Mouse (Mus musculus) spleen, postnatal 36 days (tissue): Measurements from ENCODE around the gene Atp2b1.

Source experiments
- DNase-seq, 2 experiments: peaks; one replicate each; pipeline ENCODE4 v3.0.0; 2022; ENCODE audit warnings: low spot score in 2 of 2, mixed read lengths in 1 of 2

The Atp2b1 gene

GRCm38 (mm10) chr10:98913961-98914809, at the start of gene Atp2b1:
Gene Atp2b1 (plus strand): TSS chr10:98914406.
- DNase-seq, result peak; percentile 94 to 95

DNA sequence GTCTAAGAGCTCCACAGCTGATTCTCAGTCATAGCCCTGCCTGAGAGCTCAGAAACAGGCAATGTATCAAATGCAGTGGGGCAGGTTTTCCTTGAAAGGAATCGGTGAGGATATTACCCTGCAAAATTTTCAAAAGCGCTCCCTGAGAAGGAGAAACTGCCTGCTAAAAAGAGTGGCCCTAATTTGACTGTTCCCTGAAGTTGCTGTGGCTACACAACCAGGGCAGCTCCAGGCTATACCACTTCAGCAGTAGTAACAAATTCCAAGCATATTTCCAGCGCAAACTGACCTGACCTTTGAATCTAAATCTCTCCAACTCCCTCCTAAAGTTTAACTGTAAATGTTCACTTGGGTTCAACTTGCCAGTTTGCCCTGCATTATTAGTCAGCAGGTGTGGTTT, 49.4 kb upstream of the Atp2b1 start:
- DNase-seq, result no peak

DNA sequence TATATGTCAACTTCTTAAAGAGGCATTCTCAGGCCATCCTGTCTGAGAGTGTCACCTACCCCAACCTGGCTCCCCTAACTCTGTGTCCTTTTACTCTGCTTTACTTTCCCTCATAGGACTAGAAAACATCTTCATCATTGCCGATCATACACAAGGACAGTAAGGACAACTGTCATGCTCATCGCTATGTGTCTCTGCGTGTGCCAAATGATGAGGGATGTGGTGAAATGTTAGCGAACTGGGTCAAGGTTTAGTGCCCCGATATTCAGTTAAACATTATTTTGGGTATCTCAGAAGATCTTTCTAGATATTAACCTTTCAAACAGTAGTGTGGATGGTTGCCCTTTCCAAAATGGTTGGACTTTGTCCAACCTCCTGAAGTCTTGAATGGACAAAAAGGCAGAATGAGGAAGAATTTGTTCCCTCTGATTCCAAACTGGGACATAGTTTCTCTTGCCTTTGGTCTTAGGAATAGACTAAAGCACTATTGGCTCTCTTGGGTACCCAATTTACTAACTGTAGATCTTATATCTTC, 47.3 kb upstream of the Atp2b1 start:
- no peak for DNase-seq

- no peak for DNase-seq
Observed at GRCm38 (mm10) chr10:98868351-98868908, 45.8 kb upstream of the Atp2b1 start.

- DNase-seq, result peak; percentile 42 to 44
Observed at GRCm38 (mm10) chr10:98877855-98878254, 36.4 kb upstream of the Atp2b1 start.

DNA sequence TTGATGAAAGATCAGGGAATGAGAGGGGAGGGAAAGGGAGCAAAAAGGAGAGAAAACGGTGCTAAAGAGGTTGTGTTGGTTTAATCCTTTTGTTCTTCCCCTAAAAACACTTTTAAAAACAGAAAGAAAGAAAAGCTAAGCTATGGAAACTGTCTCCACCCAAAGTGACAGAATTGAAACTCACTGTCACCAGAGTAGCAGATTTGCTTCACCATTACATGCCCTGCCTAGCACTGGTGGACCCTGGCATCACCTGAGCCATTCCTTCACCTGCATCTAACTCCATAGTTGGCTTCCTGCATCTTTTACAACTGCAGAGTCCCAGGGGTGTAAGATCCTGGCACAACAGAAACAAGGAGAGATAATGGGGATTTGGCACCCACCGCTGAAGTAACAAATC, 35.6 kb upstream of the Atp2b1 start:
- DNase-seq, result no peak

- DNase-seq, result peak in 1 of 2 experiments; percentile 18
Observed at GRCm38 (mm10) chr10:98880057-98880456, 34.1 kb upstream of the Atp2b1 start.

DNA sequence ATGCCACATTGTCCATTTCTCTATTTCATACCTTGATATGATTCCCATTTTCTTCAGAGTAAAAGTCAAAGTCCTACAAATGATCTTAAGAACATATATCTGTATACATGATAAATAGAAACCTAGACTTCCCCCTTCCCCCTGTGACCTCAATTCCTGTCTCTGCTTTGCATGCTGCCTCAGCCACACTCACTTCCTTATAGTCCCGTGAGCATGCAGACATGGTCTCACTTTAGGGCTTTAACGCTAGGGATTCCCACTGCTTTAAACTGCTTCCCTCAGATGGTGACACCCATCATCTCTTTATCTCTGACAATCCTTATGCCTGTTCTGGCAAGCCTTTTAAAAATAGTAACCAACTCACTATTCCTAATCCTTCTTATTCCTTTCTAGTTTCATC, 33.5 kb upstream of the Atp2b1 start:
- DNase-seq, result peak; percentile 69 to 71

DNA sequence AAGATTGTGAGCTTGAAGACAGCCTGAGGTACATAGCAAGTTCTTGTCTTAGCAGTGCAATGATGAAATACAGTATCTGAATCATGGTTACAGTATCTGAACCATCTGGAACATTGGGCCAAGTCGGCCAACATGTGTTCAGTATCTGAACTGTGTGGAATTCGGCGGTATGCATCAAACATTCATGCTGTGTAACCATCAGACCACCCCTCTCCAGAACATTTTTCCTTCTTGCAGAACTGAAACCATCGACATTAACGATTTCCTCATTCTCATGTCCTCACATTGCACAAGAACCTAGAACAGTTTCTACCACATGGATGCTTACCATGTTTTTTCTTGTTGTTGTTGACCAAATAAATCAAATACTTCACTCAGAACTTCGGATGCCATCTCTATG, 32.7 kb upstream of the Atp2b1 start:
- no peak for DNase-seq

- DNase-seq, result no peak
Observed at GRCm38 (mm10) chr10:98882587-98882986, 31.6 kb upstream of the Atp2b1 start.

GRCm38 (mm10) chr10:98884445-98884844, 29.8 kb upstream of the Atp2b1 start:
- no peak for DNase-seq

DNA sequence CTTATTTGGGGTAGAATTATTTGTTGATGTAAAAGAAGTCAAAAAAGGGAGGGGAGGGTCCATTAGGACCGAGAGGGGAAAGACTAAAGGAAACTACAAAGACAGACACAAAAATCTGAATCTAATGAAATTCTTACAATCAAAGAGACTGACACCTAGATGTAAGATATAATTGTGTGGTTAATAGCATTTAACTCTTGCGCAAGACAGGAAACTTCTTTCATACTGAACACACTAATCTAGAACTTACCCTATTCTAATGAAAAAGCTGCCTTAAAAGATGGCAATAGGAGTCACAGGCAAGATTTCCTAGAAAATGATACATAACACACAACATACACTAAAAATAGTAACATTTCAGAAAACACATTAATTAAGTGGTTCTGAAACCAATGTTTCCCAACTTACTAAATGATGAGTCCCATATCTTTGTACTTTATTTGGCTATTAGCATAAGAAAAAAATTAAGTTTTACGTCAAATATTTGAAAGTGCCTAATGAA, 27.4 kb upstream of the Atp2b1 start:
- no peak for DNase-seq

GRCm38 (mm10) chr10:98891361-98891760, 22.8 kb upstream of the Atp2b1 start:
- DNase-seq, result no peak

DNA sequence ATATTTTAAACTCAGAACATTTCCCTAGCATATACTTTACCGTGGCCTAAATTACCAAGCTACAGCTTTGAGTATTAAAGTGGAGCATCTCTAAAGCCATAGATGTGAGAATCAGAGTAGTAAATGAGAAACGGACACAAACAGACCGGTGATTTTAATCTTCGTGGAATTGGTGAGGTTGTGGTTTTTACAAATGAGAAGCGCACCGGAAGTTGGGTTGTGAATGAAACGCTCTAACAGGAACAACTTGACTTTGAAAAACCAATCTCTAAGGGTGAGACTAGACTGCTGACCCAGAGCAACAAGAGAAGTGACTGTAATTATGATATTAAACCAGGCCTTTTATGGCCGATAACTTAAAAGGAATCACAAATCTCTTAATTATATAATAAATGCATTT, 16.7 kb upstream of the Atp2b1 start:
- no peak for DNase-seq

- DNase-seq, result peak in 1 of 2 experiments; percentile 10
Observed at GRCm38 (mm10) chr10:98897913-98898748, 16.1 kb upstream of the Atp2b1 start.

- DNase-seq, result no peak
Observed at GRCm38 (mm10) chr10:98901533-98901932, 12.7 kb upstream of the Atp2b1 start.

- peak; percentile 7 to 36 for DNase-seq
Observed at GRCm38 (mm10) chr10:98905987-98906386, 8.2 kb upstream of the Atp2b1 start.

DNA sequence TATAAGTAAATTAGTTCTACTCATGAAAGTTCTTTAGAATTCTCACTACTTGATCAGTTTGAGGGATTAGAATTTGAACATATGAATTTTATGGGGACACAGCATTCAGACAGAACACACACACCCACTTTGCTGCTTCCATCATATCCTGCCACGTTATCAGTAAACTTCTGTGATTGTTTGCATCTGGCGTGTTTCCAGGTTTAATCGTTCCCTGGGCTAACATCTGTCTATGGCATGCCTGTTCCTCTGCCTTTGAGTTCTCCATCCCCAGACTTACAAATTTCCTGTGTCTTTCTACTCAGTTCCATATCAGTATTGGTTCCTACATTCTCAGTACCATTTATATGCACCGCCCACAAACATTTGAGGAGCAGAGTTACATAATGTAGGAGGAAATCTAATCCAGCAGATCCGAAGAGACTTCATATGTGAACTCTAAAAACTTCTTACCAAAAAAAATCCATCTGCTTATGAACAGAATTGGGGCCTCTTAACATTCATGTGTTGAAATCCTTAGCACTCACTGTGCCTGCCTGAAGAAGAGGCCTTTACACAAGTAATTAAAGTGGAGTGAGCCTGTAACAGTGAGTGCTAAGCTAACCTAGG, 7.2 kb upstream of the Atp2b1 start:
- DNase-seq, result no peak

- DNase-seq, result no peak
Observed at GRCm38 (mm10) chr10:98913610-98913960, 621 bp upstream of the Atp2b1 start.

GRCm38 (mm10) chr10:98914810-98915241, 620 bp downstream of the Atp2b1 start:
- peak; percentile 85 to 86 for DNase-seq

DNA sequence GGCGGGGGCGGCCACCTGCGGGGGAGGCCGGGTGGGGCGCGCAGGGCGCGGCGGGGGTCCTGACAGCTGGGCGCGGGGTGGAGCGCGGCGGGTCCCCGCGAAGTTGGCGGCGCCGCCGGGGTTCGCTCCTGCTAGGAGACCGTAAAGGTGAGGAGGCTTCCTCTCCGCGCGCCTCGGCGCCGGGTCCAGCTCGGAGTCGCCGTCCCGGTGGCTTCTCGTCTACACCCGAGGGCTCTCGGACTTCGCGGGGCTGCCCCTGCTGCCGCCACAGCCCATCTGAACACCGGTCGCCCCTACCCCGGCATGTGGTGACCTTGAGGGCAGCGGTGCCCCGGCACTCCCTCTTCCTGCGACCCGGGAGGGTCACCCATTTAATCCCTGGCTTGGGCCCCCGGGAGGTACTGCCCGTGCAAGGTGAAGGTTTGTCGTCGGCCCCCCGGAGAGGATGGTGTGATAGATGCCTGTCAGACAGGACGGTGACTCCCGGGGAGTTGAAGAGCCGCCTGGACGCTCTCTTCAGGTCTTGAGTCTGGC, 1.3 kb downstream of the Atp2b1 start:
- peak; percentile 37 to 38 for DNase-seq
